Mouse (Mus musculus): ENCODE results near the gene Rabgap1l. TPM values are rescaled to one million over a fixed set of nuclear protein-coding genes. Genes with fewer than 3 reads are reported as not detected.
A peak's percentile ranks its signal among the peaks of the same experiment; 100 is the strongest.

Gene Rabgap1l
- polyA plus RNA-seq, 1 experiment from 2014 or later: 41.8 TPM

DNA sequence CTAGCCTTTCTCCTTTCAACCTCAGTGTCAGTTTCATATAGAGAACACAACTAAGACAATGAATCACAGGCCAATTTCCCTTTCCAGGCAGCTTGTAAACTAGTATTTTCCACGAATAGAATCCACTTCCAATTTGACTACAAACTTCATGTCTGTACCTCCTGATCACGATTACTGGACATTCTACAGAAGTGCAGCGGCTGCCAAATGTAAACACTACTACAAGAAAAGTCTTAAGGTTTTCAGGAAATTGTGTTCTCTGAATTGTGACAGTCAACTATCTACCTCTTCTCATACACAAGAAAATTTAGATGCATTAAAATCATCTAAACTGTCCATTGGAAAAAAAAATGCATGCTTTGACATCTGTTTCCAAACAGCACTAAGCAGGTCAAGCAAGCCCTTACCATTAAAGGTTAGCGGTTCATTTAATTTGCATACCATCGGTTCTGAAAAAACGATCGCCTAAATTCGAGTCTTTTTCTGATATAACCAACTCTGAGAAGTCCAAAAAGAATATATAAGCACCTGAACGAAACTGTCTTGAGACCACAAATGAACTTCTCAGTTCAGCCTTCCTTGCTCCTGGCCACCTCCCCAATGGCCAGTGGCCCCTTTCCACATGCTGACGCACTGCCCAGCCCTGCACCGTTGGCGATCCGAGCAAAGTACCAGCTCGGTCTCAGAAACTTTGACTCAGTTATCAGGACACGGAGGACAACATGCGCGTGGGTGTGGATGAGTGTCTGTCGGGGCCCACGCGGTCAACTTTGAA, 1.4 kb downstream of the Rabgap1l start:
- Histone ChIP-seq H3K4me2 (ENCODE audit: low read length) (peak overlapping the region; percentile 94), H3K4me1 (ENCODE audit: control insufficient read depth, insufficient read depth, low read length) (peaks cover 10% of the 10 kb centered on the region), H3K9me3 (replicated peaks; ENCODE audit: control insufficient read depth, low read length, poor library complexity, severe bottlenecking) (no peaks in the 10 kb centered on the region), H3K27me3 (ENCODE audit: control insufficient read depth, insufficient read depth, low read depth, low read length) (no peaks in the 10 kb centered on the region), H3K4me3 (ENCODE audit: low read depth, low read length) (peak overlapping the region; percentile 56), H3K36me3 (ENCODE audit: control insufficient read depth, insufficient read depth, low read length) (no peaks in the 10 kb centered on the region), H3K27ac (ENCODE audit: low read length) (no peak overlapping the region), H3K9ac (ENCODE audit: low read depth, low read length) (peak overlapping the region; percentile 85)
- WGBS: 9% methylated on average over 20 of the region's 20 CpGs
- ATAC-seq: peak; percentile 44

DNA sequence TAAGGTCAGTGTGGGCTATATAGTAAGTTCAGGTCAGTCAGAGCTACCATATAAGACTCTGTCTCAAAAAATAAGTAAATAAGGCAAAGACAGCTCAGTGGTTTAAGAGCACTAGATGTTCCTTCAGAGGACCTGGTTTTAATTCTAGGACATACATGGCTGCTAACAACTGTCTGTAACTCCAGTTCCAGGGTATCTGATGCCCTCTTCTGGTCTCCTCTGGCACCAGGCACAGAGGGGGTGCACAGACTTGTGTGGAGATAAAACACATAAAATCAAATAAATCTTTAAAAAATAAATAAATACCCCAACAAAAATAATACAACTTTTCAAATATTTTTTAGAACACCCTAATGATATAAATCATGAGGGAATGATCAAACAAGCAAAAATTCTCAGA, 2.4 kb downstream of the Rabgap1l start:
- Histone ChIP-seq H3K36me3 (ENCODE audit: control insufficient read depth, insufficient read depth, low read length) (no peaks in the 10 kb centered on the region), H3K9me3 (replicated peaks; ENCODE audit: control insufficient read depth, low read length, poor library complexity, severe bottlenecking) (no peaks in the 10 kb centered on the region), H3K27me3 (ENCODE audit: control insufficient read depth, insufficient read depth, low read depth, low read length) (no peaks in the 10 kb centered on the region), H3K4me1 (ENCODE audit: control insufficient read depth, insufficient read depth, low read length) (peaks cover 10% of the 10 kb centered on the region), H3K4me2 (ENCODE audit: low read length) (no peak overlapping the region), H3K9ac (ENCODE audit: low read depth, low read length) (no peak overlapping the region), H3K4me3 (ENCODE audit: low read depth, low read length) (no peak overlapping the region), H3K27ac (ENCODE audit: low read length) (no peak overlapping the region)
- no peak for ATAC-seq

DNA sequence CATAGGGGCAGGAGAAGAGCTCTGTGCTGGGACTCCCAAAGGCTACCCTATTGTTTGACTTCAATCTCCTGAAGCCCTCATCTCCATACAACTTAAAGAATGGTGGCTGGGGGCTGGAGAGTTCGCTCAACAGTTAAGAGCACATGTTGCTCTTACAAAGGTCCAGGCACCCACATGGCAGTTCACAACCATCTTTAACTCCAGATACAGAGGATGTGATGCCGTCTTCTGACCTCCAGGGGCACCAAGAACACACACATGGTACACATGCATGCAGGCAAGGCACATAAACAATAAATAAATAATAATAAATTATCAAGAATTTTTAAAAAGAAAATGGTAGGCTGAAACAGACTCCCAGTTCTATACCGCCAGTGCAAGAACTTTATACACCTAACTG, 3.1 kb downstream of the Rabgap1l start:
- H3K9ac ChIP-seq (ENCODE audit: low read depth, low read length): no peak overlapping the region
- H3K27me3 ChIP-seq (ENCODE audit: control insufficient read depth, insufficient read depth, low read depth, low read length): no peaks in the 10 kb centered on the region
- H3K9me3 ChIP-seq (replicated peaks; ENCODE audit: control insufficient read depth, low read length, poor library complexity, severe bottlenecking): no peaks in the 10 kb centered on the region
- no peak overlapping the region for H3K27ac ChIP-seq (ENCODE audit: low read length)
- H3K4me2 ChIP-seq (ENCODE audit: low read length): no peak overlapping the region
- WGBS: 87% methylated on average over 3 of the region's 3 CpGs
- H3K36me3 ChIP-seq (ENCODE audit: control insufficient read depth, insufficient read depth, low read length): no peaks in the 10 kb centered on the region
- H3K4me1 ChIP-seq (ENCODE audit: control insufficient read depth, insufficient read depth, low read length): peaks cover 10% of the 10 kb centered on the region
- no peak for ATAC-seq
- H3K4me3 ChIP-seq (ENCODE audit: low read depth, low read length): no peak overlapping the region

DNA sequence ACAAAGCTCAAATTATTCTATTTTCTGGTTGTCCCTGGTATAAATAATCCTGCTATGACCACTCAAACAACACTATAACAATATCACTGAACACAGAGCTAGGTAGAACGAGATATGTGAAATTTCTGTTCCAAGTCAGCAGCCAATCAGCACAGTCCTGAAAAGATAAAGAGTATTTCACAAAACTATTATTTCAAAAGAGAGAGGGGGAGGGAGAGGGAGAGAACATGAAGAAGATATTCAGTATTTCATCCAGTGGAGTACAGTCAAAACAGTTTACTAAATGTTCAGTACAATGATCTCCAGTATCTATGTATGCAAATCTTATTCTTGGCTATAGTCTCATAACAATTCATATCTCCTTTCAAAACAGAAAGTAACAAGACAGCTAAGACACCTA, 5.1 kb downstream of the Rabgap1l start:
- Histone ChIP-seq H3K36me3 (ENCODE audit: control insufficient read depth, insufficient read depth, low read length) (no peaks in the 10 kb centered on the region), H3K27ac (ENCODE audit: low read length) (no peak overlapping the region), H3K4me1 (ENCODE audit: control insufficient read depth, insufficient read depth, low read length) (peaks cover 10% of the 10 kb centered on the region), H3K4me3 (ENCODE audit: low read depth, low read length) (no peak overlapping the region), H3K27me3 (ENCODE audit: control insufficient read depth, insufficient read depth, low read depth, low read length) (no peaks in the 10 kb centered on the region), H3K4me2 (ENCODE audit: low read length) (no peak overlapping the region), H3K9me3 (replicated peaks; ENCODE audit: control insufficient read depth, low read length, poor library complexity, severe bottlenecking) (no peaks in the 10 kb centered on the region), H3K9ac (ENCODE audit: low read depth, low read length) (no peak overlapping the region)
- WGBS: 77% methylated on average over 1 of the region's 1 CpGs
- ATAC-seq: no peak

DNA sequence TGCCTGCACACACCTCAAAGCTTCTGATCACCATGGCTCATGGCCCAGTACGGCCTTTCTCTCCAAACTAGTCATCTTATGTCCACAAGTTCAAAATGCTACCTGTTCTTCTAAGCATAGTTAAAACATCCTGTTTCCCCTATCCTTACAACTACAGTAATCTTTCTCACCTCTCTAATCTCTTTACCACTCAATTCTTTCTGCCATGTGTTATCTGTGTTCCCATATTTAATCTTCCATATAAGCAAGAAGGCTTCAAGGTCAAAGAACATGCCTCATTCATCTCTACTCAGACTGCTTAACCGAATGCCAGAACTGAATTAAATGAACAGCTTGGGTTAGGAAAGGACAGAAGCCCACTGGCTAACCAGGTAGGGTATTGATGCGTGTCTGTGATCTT, 5.8 kb downstream of the Rabgap1l start:
- H3K4me1 ChIP-seq (ENCODE audit: control insufficient read depth, insufficient read depth, low read length): peaks cover 10% of the 10 kb centered on the region
- no peak overlapping the region for H3K4me2 ChIP-seq (ENCODE audit: low read length)
- no peak overlapping the region for H3K9ac ChIP-seq (ENCODE audit: low read depth, low read length)
- WGBS: 89% methylated on average over 3 of the region's 3 CpGs
- H3K4me3 ChIP-seq (ENCODE audit: low read depth, low read length): no peak overlapping the region
- no peaks in the 10 kb centered on the region for H3K9me3 ChIP-seq (replicated peaks; ENCODE audit: control insufficient read depth, low read length, poor library complexity, severe bottlenecking)
- ATAC-seq: no peak
- H3K27me3 ChIP-seq (ENCODE audit: control insufficient read depth, insufficient read depth, low read depth, low read length): no peaks in the 10 kb centered on the region
- no peaks in the 10 kb centered on the region for H3K36me3 ChIP-seq (ENCODE audit: control insufficient read depth, insufficient read depth, low read length)
- H3K27ac ChIP-seq (ENCODE audit: low read length): no peak overlapping the region

DNA sequence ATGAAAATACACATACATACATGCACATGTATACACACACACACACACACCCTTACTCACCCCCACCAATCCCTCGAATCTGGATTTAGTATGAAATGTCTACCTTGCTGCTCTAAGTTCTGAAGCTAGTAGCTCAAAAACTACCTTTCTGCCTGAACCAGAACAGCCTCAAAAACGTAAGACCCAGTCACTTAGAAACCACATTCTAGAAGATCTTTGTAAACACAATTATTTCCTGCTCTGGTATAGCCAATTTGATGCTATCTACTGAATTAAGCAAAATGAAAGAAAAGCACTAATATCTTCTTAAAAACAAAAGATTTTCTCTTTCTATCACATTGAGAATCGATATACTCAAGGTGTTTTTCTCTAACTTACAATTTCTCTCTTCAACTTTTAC, 6.4 kb downstream of the Rabgap1l start:
- WGBS: 87% methylated on average over 3 of the region's 3 CpGs
- Histone ChIP-seq H3K27me3 (ENCODE audit: control insufficient read depth, insufficient read depth, low read depth, low read length) (no peaks in the 10 kb centered on the region), H3K9me3 (replicated peaks; ENCODE audit: control insufficient read depth, low read length, poor library complexity, severe bottlenecking) (no peaks in the 10 kb centered on the region), H3K36me3 (ENCODE audit: control insufficient read depth, insufficient read depth, low read length) (no peaks in the 10 kb centered on the region), H3K27ac (ENCODE audit: low read length) (no peak overlapping the region), H3K4me1 (ENCODE audit: control insufficient read depth, insufficient read depth, low read length) (peaks cover 7% of the 10 kb centered on the region; the same call in 1 of the 2 replicates), H3K4me2 (ENCODE audit: low read length) (no peak overlapping the region), H3K9ac (ENCODE audit: low read depth, low read length) (no peak overlapping the region), H3K4me3 (ENCODE audit: low read depth, low read length) (no peak overlapping the region)
- ATAC-seq: no peak

DNA sequence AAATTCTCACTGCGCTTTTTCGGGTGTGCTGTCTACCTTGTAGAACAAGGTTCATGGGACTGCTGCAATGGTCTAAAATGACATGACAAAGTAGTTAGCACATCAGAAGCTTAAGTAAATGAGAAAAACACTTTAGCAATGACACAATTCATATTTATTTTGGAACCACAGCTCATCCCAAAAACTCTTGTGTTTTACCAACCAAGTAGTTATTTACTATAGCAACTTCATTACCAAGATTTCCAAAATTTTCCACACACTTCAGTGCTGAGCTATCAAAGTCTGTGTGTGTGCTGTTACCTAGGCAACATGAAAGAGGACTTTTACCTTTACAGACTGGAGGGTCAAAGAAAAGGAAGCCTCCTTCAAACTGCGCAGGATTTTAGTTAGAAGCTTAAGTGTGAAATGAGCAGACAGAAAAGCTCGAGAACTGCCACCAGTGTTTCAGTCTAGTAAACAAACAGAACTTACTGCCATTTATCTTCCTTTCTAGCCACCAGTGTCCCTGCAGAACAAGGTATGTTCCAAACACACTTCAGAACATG, 7.3 kb downstream of the Rabgap1l start:
- H3K9me3 ChIP-seq (replicated peaks; ENCODE audit: control insufficient read depth, low read length, poor library complexity, severe bottlenecking): no peaks in the 10 kb centered on the region
- no peak overlapping the region for H3K9ac ChIP-seq (ENCODE audit: low read depth, low read length)
- H3K27me3 ChIP-seq (ENCODE audit: control insufficient read depth, insufficient read depth, low read depth, low read length): no peaks in the 10 kb centered on the region
- no peaks in the 10 kb centered on the region for H3K36me3 ChIP-seq (ENCODE audit: control insufficient read depth, insufficient read depth, low read length)
- H3K4me1 ChIP-seq (ENCODE audit: control insufficient read depth, insufficient read depth, low read length): no peaks in the 10 kb centered on the region
- WGBS: 75% methylated on average over 4 of the region's 4 CpGs
- ATAC-seq: no peak
- no peak overlapping the region for H3K27ac ChIP-seq (ENCODE audit: low read length)
- no peak overlapping the region for H3K4me2 ChIP-seq (ENCODE audit: low read length)
- no peak overlapping the region for H3K4me3 ChIP-seq (ENCODE audit: low read depth, low read length)

DNA sequence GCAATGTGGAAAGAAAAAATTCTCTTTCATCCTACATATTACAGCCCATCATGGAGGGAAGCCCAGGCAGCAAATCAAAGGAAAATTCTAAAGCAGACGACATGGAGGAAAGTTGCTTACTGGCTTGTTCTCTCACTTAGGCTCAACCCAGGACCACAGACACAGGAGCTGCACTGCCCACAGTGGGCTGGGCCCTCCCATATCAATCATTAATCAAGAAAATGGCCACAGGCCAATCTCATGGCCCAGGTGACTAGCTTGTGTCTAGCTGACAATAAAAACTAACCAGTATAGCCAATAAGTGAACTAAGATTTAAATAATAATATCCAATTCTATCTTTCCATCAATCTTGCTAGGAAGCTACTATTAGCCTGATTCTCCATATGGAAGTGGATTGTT, 8.9 kb downstream of the Rabgap1l start:
- ATAC-seq: no peak
- Histone ChIP-seq H3K4me3 (ENCODE audit: low read depth, low read length) (no peak overlapping the region), H3K36me3 (ENCODE audit: control insufficient read depth, insufficient read depth, low read length) (no peaks in the 10 kb centered on the region), H3K27ac (ENCODE audit: low read length) (no peak overlapping the region), H3K9ac (ENCODE audit: low read depth, low read length) (no peak overlapping the region), H3K4me1 (ENCODE audit: control insufficient read depth, insufficient read depth, low read length) (no peaks in the 10 kb centered on the region), H3K27me3 (ENCODE audit: control insufficient read depth, insufficient read depth, low read depth, low read length) (no peaks in the 10 kb centered on the region), H3K4me2 (ENCODE audit: low read length) (no peak overlapping the region), H3K9me3 (replicated peaks; ENCODE audit: control insufficient read depth, low read length, poor library complexity, severe bottlenecking) (no peaks in the 10 kb centered on the region)
- 96% methylated on average over 1 of the region's 1 CpGs for whole genome bisulfite sequencing

DNA sequence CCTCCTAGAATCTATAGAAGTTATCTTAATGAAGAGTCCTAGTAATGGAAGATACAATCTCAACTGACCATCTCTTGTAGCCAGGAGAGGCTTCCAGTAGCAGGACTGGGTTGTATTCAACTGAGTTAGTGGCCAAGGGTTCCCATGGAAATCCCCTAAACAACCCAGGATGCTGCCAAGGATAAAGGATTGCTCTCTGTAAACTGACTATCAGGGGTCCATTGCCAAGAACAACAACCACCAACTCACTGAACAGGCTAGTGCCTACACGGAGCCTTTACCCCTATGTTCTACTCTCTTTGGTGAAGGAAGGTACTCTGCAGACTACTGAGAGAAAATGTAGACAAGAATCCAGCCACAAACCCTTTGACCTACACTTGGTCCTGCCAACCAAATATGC, 18.8 kb downstream of the Rabgap1l start:
- Histone ChIP-seq H3K27ac (ENCODE audit: low read length) (no peak overlapping the region), H3K9me3 (replicated peaks; ENCODE audit: control insufficient read depth, low read length, poor library complexity, severe bottlenecking) (no peaks in the 10 kb centered on the region), H3K27me3 (ENCODE audit: control insufficient read depth, insufficient read depth, low read depth, low read length) (no peaks in the 10 kb centered on the region), H3K36me3 (ENCODE audit: control insufficient read depth, insufficient read depth, low read length) (no peaks in the 10 kb centered on the region), H3K4me2 (ENCODE audit: low read length) (no peak overlapping the region), H3K9ac (ENCODE audit: low read depth, low read length) (no peak overlapping the region), H3K4me1 (ENCODE audit: control insufficient read depth, insufficient read depth, low read length) (no peaks in the 10 kb centered on the region), H3K4me3 (ENCODE audit: low read depth, low read length) (no peak overlapping the region)
- WGBS: 97% methylated on average over 1 of the region's 1 CpGs
- no peak for ATAC-seq

Data from midbrain, embryonic 16.5 days (tissue).